Mouse (Mus musculus) adrenal gland, postnatal 10 days (tissue): ENCODE data around the gene Zfp143. TPM values are rescaled to one million over a fixed set of nuclear protein-coding genes. Genes with fewer than 3 reads are reported as not detected.
"Not testable (repeated sequence)": the region's sequence is repeated elsewhere in the genome, so short reads cannot be mapped to it uniquely, and the experiment has no call there.

Experiments
- DNase-seq: peaks from one replicate; pipeline ENCODE4 v3.0.0; 2021; ENCODE audit warnings: mixed read lengths
- total RNA-seq, 2 experiments: library from RNA; stranded (reverse); gene quantifications; 2 replicates each; pipeline ENCODE4 v1.2.3; 2021

Zfp143 gene
- total RNA-seq, 2 experiments from 2014 or later = 10.3 to 14.9 TPM

DNA sequence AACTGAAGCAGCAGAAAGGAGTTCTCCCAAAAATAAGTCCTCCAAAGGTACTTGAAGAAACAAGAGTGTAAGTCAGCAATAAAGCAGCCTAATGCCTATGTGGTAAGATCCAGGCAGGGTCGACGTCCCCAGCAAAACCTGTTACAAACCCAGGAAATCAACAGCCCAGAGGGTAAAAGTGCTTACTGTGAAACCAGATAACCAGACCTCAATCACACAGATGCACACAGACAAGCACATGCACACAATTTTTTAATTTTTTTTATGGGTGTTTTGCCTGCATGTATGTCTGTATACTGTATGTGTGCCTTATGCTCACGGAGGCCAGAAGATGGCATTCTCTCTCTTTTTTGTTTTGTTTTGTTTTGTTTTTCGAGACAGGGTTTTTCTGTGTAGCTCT is 35.3 kb downstream of the Zfp143 start:
- DNase-seq = no peak

DNA sequence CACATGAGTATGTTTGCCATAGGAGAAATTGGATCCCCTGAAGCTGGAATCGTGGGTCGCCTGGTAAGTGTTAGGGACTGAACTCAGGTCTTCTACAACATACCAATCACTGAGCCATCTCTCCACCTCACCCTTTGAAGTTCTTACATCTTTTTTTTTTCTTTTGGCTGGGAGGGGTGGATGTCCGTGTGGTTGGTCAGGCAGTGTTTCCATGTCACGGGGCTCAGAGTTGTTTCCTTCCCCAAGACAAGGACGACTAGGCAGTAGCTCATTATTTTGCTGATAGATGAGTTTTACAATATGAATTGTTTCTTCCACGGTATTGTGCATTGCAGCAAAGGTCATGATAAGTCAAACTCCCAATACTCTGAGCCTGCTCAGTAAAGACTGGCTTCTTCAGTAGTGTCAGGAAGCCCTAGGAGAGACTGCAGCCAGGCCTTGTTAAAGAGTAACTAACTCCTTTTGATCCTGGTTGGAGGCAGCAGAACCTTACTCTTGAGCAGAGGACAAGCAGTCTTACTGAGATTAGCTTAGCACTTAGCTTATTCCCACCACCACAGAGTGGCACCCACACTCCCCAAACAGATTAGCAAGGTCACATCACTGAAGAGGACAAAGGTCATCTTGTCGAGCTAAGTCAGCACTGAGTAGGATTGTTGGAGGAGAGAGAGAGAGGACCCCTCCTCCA is 36.2 kb downstream of the Zfp143 start:
- no peak for DNase-seq

DNA sequence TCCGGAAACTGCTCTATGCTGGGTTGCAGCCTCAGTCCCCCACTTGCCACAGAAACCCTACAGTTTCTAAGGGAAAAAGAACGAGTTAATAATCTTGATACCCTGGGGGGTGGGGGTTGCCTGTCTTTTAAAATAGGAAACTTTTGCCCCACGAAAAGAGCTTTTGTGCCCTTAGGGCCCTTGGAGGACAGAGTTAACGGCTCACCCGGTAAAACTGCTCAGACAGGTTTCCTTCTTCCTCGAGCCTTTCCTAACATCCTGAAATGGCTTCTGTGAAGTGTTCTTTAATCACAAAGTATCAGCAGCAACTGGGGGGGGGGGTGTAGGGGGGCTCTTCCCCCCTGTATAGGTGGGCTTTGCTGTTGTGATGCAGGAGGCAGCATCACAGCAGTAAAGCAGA is 39.8 kb downstream of the Zfp143 start:
- DNase-seq = no peak

DNA sequence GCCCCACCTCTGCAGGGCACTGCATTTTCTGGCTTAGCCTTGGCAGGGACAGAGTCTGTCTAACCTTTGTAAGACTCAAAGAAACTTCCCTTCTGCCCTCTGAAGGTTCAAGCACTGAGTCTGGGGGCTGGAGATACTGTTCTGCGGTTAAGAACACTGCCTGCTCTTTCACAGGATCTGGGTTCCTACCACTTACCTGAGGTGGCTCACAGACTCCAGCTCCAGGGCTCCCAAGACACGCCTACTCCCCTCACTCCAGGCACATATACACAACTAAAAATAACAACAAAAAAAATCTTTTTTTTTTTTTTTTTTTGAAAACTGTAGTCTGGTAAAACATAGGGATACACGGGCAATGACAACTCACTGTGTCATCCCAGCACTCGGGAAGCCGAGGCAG is 40.2 kb downstream of the Zfp143 start:
- no peak for DNase-seq

DNA sequence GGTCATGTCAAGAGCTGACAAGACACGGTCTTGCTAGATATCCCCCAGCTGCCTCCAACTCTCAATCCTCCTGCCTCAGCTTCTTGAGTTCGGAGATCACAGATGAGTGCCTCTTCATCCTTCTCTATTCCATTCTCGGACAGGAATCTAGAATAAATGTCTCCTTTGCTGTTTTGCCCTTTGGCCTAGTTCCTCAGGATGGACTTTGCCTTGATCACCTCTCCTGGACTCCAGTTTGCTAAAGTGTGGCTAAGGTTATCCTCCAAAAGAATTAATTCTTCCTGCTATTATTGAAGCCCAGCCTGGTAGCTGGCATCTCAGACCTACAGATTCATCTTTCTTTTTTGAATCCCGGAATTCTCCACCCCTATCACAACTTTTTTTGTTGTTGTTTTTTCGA is 44.0 kb downstream of the Zfp143 start:
- no peak for DNase-seq

DNA sequence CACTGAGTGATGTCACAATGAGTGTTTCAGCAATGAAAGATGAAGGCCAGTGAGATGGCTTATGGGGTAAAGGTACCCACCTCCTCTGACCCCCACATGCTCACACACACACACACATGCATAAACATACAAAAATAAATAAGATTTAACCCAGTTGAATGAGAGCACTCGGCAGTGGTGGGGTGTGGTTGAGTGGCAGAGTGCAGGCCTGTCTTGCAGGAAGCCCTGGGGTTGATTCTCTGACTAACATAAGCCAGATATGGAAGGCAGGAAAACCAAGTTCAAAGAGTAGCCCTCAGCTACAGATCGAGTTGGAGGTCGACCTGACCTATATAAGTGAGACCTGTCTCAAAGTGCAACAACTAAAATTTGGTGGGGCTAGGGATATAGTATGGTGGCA is 45.6 kb downstream of the Zfp143 start:
- no peak for DNase-seq

DNA sequence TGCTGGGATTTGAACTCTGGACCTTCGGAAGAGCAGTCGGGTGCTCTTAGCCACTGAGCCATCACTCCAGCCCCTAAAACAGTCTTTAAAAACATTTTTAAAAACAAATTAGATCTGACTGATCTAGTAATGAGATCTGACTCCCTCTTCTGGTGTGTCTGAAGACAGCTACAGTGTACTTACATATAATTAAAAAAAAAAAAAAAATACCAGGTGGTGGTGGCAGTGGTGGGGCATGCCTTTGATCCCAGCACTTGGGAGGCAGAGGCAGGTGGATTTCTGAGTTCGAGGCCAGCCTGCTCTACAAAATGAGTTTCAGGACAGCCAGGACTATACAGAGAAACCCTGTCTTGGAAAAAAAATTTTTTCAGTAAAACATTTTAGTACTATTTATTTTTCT is 47.5 kb downstream of the Zfp143 start:
- not testable (repeated sequence) for DNase-seq

DNA sequence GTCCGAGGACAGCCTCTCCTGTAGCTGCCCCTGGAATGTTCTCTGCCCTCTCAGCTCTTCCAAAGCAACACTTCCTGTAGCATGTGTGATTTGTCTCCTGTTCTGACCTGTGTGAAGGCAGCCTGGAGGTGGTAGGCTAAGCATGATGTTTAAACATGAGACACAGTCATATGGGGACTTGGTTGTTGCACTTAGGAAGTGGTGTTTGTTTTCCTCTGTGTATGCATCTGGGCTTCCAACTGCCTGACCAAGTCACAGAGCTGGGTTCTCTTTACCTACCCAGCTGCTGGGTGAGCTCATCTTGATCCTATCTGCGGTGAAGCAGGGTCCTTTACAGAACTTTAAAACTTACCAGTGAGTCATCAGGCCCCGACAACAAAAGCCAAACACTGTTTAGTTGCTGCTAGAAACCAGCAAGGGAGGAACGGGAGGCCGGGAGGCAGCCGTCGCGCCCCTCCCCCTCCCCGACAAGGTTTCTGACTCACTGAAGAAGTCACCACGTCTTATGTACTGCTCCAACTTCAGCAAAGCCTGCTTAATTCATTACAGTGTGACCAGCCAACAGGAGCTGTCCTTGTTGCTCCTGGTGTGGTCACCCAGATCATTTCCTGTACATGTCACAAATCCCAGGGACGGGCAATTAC is 48.1 kb downstream of the Zfp143 start:
- DNase-seq = peak; percentile 91

DNA sequence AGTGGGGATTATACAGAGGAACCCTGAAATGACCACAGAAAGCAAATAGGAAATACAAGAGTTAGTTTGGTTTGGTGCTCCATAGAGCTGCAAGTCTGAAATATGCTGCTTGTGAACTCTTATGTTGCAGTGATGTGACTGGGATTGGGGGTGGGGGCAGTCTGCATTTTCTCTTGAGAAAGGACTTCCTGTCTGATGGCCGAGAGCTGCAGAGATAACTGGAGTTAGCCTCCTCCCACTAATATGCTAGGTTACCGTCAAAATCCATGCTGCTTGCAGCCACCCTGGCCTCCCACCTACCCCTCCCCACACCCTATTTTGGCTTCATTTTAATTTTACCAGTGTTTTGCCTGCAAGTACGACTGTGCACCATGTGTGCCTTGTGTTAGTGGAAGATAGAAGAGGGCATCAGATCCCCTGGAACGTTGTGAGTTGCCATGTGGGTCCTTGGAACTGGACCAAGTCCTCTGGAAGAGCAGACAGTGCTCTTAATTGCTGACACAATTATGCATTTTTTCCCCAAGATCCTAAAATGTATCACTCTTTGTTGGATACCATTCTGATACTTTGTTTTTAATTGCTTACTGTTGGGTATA is 49.1 kb downstream of the Zfp143 start:
- DNase-seq = no peak

DNA sequence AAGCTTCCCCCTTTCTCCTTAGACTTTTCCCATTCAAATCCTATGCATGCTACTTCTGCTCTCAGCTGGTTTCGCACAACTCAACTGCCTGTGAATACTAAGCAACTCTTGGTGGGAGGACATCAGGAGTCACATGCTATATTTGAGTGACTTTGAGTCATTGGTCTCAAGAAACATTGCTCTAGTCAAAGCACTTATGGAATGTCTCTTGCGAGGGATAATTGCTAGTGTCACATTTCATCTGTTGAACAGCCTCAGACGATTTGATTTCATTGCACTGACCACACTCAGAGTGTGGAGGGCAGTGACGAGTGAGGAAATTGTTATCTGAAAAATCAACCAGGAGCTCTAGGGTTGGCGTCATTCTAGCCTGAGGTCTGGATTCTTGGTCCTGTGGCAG is 53.7 kb downstream of the Zfp143 start:
- DNase-seq = no peak

DNA sequence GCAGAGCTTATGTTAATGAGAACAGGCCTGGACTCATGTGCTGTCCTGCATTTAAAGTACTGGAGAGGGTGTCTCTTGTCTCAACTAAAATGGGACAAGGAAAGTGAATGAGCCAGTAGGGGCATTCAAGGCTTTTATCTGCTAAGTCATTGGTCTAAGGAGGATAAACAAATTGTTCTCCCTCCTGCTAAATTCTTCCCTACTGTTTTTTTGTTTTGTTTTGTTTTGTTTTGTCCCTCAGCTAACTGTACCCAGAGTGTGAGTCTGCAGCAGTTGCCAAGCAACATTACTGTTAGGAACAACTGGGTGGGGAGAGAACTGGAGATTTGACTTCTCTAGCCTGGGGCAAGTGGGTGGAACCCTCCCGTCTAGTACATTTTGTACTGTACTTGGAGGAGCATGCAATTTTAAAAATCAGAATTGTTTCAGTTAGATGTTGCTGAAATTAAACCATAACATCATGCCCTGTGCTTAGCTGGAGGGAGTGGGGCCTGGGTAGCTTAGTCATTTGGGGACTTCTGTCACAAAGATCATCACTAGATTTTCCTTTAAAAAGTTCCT is 55.8 kb downstream of the Zfp143 start:
- DNase-seq = peak; percentile 36

DNA sequence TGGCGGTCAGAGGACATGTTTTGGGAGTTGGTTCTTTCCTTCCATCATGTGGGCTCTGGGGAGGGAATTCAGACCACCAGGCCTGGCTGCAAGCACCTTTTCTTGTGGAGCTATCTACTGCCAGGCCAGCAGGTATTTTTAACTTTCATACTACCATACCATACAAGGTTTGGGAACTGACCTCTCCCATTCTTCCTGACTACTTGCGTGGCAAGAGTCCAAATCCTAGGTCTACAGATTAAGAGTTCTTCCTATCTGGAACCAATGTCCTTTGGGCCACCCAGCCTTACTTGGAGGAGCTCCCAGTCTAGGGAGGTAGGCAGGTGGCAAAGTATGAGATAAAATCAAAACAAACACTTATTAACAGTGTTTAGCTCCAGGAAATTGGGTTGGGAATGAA is 57.4 kb downstream of the Zfp143 start:
- no peak for DNase-seq

DNA sequence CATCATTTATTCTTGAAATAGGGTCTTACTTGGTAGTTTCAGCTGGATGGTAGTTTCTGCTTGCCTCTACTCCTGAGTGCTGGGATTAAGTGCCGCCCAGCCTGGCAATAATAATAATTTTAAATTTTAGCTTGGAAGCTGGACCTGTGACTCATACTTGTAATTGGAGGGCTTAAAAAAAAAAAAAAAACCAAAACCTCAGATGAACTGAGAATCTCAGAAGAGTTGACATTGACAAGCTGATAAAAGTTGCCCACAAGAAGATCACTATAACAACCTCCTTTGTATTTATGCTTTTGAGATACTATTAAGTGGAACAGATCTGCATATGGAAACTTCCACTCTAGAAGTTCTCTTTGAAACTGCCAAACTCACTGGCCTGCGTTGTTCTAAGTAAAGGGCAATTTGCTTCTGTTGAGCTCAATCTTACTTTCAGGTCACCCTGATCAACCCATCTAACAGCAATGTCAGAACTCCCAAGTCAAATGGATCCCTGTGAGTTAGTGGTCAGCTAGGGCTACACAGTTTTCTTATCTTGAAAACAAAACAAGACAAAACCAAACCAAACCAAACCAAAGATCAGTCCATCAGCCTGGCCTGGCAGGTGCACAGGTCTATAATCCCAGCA is 59.3 kb downstream of the Zfp143 start:
- no peak for DNase-seq

DNA sequence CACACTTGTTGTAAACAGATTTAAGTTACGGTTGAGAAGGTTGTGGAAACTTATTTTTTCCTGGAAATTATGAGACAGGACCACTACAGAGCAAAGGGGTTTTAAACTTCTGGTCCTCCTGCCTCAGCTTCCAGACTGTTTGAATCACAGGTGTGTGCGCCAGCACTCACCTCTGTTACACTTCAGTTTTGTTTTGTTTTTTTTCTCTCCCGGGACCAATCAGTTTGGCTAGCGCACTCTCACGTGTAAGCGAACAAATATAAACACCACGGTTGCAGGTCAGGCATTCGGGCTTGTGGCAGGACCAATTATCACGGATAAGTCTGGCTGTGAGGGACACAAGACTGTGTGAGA is 60.1 kb downstream of the Zfp143 start:
- no peak for DNase-seq

DNA sequence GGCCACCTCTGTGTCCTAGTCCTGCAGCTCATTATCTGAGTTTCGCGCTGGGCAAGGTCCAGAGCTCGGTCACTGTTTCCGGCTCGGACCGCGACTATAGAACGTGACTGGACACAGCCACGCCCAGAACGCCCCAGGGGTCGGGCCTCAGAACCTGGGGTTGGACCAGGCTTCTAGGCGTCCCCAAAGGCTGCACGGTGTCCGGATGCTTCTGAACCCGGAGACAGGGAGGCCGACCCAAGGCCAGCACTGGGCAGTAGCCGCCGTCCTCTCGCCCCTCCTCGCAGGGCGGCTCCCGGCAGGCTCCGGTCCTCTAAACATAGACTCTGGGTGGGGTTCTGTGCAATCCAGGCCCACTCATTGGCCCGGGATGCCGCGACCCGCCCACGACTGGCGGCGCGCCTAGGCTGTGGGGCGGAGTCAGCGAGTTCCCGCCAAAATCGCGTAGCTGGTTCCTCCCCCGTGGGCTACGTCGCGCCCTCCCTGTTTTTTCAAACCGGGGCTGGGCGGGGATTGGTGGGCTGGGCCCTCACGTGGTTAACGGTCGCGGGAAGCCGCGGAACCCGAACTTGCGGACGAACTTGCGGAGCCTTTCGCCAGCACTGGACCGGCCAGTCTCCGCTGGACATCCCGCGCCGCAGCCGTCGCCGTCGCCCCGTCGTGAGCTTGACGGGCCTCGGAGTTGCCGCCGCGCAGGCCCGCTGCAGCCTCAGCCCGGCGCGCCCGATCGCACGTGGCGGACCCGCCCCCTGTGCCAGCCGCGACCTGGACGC is 60.7 kb downstream of the Zfp143 start, which contains the start of gene Wee1:
Gene Wee1 (plus strand): TSS at position 531 of the 773 bp plus-strand sequence.
- peak; percentile 100 for DNase-seq

DNA sequence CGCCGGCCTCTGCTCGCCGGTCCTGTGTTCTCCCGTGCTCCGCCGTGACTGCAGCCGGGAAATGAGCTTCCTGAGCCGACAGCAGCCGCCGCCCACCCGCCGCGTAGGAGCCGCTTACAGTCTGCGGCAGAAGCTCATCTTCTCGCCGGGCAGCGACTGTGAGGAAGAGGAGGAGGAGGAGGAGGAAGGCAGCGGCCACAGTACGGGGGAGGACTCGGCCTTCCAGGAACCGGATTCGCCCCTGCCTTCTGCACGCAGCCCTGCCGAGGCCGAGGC is 61.2 kb downstream of the Zfp143 start:
- no peak for DNase-seq

DNA sequence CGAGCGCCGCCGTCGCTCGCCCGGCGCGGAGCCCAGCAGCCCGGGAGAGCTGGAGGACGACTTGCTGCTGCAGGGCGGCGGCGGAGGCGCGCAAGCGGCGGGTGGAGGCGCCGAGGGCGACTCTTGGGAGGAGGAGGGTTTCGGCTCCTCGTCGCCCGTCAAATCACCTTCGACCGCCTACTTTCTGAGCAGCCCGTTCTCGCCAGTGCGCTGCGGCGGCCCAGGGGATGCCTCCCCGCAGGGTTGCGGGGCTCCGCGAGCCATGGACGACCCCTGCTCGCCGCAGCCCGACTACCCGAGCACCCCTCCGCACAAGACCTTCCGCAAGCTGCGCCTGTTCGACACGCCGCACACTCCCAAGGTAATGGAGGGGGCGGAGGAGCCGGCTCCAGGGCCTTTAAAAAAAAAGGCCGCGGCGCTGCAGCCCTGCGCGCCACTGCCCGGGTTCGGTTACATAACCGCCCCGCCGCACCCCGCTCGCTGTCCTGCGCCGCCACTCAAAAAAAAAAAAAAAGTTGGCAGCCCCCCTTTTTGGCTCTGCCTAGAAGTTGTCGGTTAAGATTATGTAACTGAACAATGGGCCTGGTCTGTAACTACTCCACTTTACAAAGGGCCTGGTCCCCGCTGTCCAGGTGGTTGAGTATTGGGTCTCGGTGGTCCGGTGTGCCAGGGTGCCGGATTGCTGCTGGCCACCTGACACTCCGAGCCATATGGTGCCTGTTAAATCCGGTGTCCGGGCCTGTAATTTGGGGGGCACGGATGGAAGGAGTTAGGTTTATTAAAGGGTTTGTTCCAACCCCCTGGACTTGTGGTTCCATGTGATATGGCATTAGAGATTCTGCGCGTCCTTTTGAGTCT is 61.8 kb downstream of the Zfp143 start:
- DNase-seq = peak; percentile 83

DNA sequence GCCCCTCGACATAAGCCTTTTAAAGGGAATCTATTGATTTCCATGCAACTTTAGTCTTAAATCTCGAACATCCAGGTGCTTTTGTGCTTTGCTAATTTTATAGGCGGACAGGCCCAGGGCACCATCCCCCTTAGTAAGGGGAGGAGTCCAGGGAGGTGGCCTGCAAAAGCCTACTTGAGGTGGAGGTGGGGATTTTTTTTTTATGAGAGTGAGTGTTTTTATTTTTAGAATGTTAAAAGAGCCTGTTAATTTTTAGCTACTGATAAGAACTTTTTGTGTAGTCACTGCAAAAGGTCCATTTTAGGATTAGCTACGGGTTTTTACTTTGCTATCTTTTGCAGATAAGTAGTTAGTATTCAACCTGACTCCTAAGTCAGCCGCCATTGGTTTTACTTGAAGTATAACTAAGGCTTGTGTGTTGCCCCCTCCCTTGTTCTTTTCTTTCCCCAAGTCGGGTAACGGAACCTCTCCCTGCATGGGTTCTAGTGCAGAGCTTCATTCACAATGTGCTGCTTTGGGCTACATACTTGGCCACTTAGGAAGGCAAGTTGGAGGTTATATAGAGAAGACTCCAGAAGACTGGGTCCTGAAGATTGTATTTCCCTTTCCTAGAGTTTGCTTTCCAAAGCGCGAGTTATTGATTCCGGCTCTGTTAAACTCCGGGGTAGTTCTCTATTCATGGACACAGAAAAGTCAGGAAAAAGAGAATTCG is 63.0 kb downstream of the Zfp143 start:
- DNase-seq = peak; percentile 33

DNA sequence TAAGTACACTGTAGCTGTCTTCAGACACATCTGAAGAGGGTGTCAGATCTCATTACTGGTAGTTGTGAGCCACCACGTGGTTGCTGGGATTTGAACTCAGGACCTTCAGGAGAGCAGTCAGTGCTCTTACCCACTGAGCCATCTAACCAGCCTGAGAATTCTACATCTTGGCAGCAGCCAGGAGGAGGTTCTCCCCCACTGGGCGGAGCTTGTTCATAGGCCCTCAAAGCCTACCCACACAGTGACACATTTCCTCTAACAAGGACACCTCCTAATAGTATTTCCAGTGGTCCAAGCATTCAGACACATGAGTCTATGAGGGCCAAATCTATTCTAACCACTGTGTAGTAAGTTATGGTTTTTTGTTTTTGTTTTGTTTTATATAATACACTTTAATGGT is 67.5 kb downstream of the Zfp143 start:
- no peak for DNase-seq

DNA sequence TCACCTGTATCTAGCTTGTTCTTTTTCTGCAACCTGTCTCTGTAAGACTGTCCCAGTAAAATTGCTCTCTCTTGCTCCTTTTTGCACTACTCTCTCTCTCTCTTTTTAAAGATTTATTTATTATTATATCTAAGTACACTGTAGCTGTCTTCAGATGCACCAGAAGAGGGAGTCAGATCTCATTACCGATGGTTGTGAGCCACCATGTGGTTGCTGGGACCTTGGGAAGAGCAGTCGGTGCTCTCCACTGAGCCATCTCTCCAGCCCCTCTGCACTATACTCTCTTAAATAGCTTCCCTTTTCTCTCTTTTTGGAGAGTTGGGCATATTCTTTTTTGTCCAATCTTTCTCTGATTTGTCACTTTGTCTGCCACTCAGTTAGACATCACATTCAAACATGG is 71.3 kb downstream of the Zfp143 start:
- not testable (repeated sequence) for DNase-seq

DNA sequence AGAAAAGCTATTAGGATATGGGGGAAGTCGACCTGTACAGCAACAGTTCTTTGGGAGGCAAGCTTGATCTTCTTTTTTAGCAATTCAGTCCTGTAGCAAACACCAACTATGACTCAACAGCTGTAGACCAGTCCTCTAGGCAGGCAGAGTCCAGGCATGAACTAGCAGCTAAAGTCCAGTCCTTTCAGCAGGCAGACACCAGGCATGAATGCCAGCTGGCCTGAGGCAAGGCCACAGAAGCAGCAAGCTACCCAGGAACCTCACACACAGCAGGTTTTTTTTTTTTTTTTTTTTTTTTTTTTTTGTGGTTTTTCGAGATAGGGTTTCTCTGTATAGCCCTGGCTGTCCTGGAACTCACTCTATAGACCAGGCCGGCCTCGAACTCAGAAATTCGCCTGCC is 73.0 kb downstream of the Zfp143 start:
- DNase-seq = peak; percentile 41
